Mouse (Mus musculus): ENCODE data around the gene Lsp1.

Lsp1 gene

GRCm38 (mm10) chr7:142445324-142445723 is 15.3 kb upstream of the Lsp1 start:
- no peak for DNase-seq

- DNase-seq, result no peak
These were observed 14.3 kb upstream of the Lsp1 start for GRCm38 (mm10) chr7:142446264-142446663.

- DNase-seq, result no peak
These were observed 11.5 kb upstream of the Lsp1 start for GRCm38 (mm10) chr7:142449038-142449617.

GRCm38 (mm10) chr7:142454706-142455105 is 5.9 kb upstream of the Lsp1 start:
- no peak for DNase-seq

- DNase-seq, result no peak
These were observed 5.4 kb upstream of the Lsp1 start for GRCm38 (mm10) chr7:142455251-142455650.

- peak in 1 of 2 experiments; percentile 19 for DNase-seq
These were observed 3.8 kb upstream of the Lsp1 start for GRCm38 (mm10) chr7:142456806-142457205.

GRCm38 (mm10) chr7:142457227-142457811 is 3.3 kb upstream of the Lsp1 start:
- peak in 1 of 2 experiments; percentile 28 for DNase-seq

GRCm38 (mm10) chr7:142458026-142458425 is 2.6 kb upstream of the Lsp1 start:
- DNase-seq, result peak in 1 of 2 experiments; percentile 7

- no peak for DNase-seq
These were observed 1.8 kb upstream of the Lsp1 start for GRCm38 (mm10) chr7:142458676-142459298.

- DNase-seq, result no peak
These were observed 1.3 kb upstream of the Lsp1 start for GRCm38 (mm10) chr7:142459299-142459691.

GRCm38 (mm10) chr7:142461446-142461845 is 837 bp downstream of the Lsp1 start:
- DNase-seq, result peak in 1 of 2 experiments; percentile 23

GRCm38 (mm10) chr7:142462190-142462589 is 1.6 kb downstream of the Lsp1 start:
- DNase-seq, result peak in 1 of 2 experiments; percentile 28

- DNase-seq, result peak in 1 of 2 experiments; percentile 8
These were observed 2.0 kb downstream of the Lsp1 start for GRCm38 (mm10) chr7:142462594-142463078.

- peak in 1 of 2 experiments; percentile 10 for DNase-seq
These were observed 9.6 kb downstream of the Lsp1 start for GRCm38 (mm10) chr7:142470171-142470691.

- peak; percentile 14 to 39 for DNase-seq
These were observed 10.3 kb downstream of the Lsp1 start for GRCm38 (mm10) chr7:142470808-142471413.

- DNase-seq, result no peak
These were observed 10.8 kb downstream of the Lsp1 start for GRCm38 (mm10) chr7:142471414-142471861.

- DNase-seq, result no peak
These were observed 11.4 kb downstream of the Lsp1 start for GRCm38 (mm10) chr7:142471884-142472570.

GRCm38 (mm10) chr7:142472936-142473335 is 12.3 kb downstream of the Lsp1 start:
- peak in 1 of 2 experiments; percentile 17 for DNase-seq

- peak in 1 of 2 experiments; percentile 21 for DNase-seq
These were observed 12.9 kb downstream of the Lsp1 start for GRCm38 (mm10) chr7:142473476-142473875.

GRCm38 (mm10) chr7:142474799-142475198 is 14.2 kb downstream of the Lsp1 start:
- peak in 1 of 2 experiments; percentile 39 for DNase-seq

- peak in 1 of 2 experiments; percentile 7 for DNase-seq
These were observed 15.0 kb downstream of the Lsp1 start for GRCm38 (mm10) chr7:142475641-142476040.

GRCm38 (mm10) chr7:142476271-142476670 is 15.7 kb downstream of the Lsp1 start:
- DNase-seq, result no peak

All from kidney, postnatal 25 days (tissue).